Mouse (Mus musculus): ENCODE data around the gene Mlec.

GRCm38 (mm10) chr5:115160655-115161054, 2.7 kb upstream of the Mlec start:
- TF ChIP-seq POLR2A (IDR thresholded peaks at IDR 0.05; ENCODE audit: borderline replicate concordance, insufficient read depth, low read length) (no peak), CTCF (IDR thresholded peaks at IDR 0.05; ENCODE audit: borderline replicate concordance, insufficient read depth, low read depth, low read length) (no peak)

Data from cerebellum, adult 2 months (tissue).